27 mouse cellular contexts compared by ENCODE assay signal in the genomic region with DNA sequence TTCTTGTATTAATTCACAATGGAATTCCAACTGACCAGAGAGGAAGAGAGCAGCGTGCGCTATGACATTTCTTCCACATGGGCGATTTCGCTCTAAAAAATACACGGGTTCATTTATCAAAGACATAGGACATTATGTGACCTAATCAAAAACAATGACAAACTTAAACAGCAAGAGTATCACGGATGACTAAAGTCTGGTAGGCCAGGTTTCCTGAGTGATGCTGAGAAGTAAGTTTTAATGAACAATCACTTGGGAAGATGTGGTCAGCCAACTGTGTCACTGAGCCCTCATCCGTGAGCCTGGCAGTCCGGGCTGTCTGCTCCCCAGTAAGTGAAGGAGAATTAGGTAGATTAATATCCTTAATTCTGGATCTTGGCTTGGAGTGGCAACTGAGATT. TPM values are rescaled to one million over a fixed set of nuclear protein-coding genes. Genes with fewer than 3 reads are reported as not detected.
DNase-seq lines count a peak whose midpoint lies in the region; ATAC-seq lines count a peak whose summit lies in the region.
"Had no signal": no experiment of that assay in that cellular context is flagged by ENCODE, and none has a peak within 500 bp of the region (broad histone marks: within the 10 kb centered on the region; RNA-seq: fewer than 3 reads in every experiment).

No protein-coding gene starts in this region.

- DNase-seq in kidney, adult 8-10 months = no peak
- peak; percentile 86 for DNase-seq in Muller cell, postnatal 12 days (ENCODE audit: inconsistent ontology term)
- DNase-seq in retina, postnatal 1 day = peak; percentile 75
- no peak for DNase-seq in spleen, adult 18-20 months
- DNase-seq: adrenal gland, adult 2 months; adrenal gland, postnatal 10 days; adrenal gland, postnatal 25 days; B cell, adult 2 months; cerebellum, adult 11 months; cerebellum, adult 18-20 months; cerebellum, adult 8-10 months; cerebellum, adult 9-11 months; cerebellum, postnatal 14 days; cerebellum, postnatal 36 days; embryo, embryonic 11 days had no signal

- no peaks in the 10 kb centered on the region for H3K27me3 ChIP-seq in kidney, embryonic 15.5 days
- H3K27me3 ChIP-seq: CH12.LX; embryonic facial prominence, embryonic 13.5 days; embryonic facial prominence, embryonic 15.5 days; forebrain, embryonic 12.5 days had no signal

- H3K9ac ChIP-seq in kidney, embryonic 15.5 days = no peak overlapping the region
- H3K9ac ChIP-seq: embryonic facial prominence, embryonic 13.5 days; embryonic facial prominence, embryonic 15.5 days; forebrain, embryonic 12.5 days had no signal

- H3K4me1 ChIP-seq in kidney, embryonic 15.5 days = no peaks in the 10 kb centered on the region
- H3K4me1 ChIP-seq: embryonic facial prominence, embryonic 13.5 days; embryonic facial prominence, embryonic 15.5 days; forebrain, embryonic 10.5 days; forebrain, embryonic 12.5 days had no signal

- 67% methylated on average over 8 of the region's 8 CpGs for WGBS in kidney, embryonic 15.5 days

- no peaks in the 10 kb centered on the region for H3K9me3 ChIP-seq in kidney, embryonic 15.5 days (replicated peaks)
- H3K9me3 ChIP-seq: embryonic facial prominence, embryonic 13.5 days; embryonic facial prominence, embryonic 15.5 days; forebrain, embryonic 10.5 days; forebrain, embryonic 12.5 days; G1E had no signal

- no peak overlapping the region for H3K4me3 ChIP-seq in kidney, embryonic 15.5 days (replicated peaks)
- H3K4me3 ChIP-seq: embryonic facial prominence, embryonic 13.5 days; embryonic facial prominence, embryonic 15.5 days; erythroblast, embryonic 14.5 days; forebrain, embryonic 10.5 days; forebrain, embryonic 12.5 days had no signal

- no peak overlapping the region for H3K27ac ChIP-seq in kidney, embryonic 15.5 days
- H3K27ac ChIP-seq: embryonic facial prominence, embryonic 13.5 days; embryonic facial prominence, embryonic 15.5 days; forebrain, embryonic 10.5 days; forebrain, embryonic 12.5 days had no signal

- H3K36me3 ChIP-seq in kidney, embryonic 15.5 days = no peaks in the 10 kb centered on the region
- H3K36me3 ChIP-seq: embryonic facial prominence, embryonic 13.5 days; embryonic facial prominence, embryonic 15.5 days; forebrain, embryonic 10.5 days; forebrain, embryonic 12.5 days; G1E had no signal

- ATAC-seq in kidney, embryonic 15.5 days (replicated peaks; ENCODE audit: low FRiP score) = peak; percentile 58; the same call in 1 of the 2 replicates
- ATAC-seq: CD4-positive, CD25-positive, alpha-beta regulatory T cell, adult 4 months; forebrain, embryonic 14.5 days; forebrain, embryonic 16.5 days had no signal

- no peak overlapping the region for H3K4me2 ChIP-seq in kidney, embryonic 15.5 days
- H3K4me2 ChIP-seq: embryonic facial prominence, embryonic 13.5 days; embryonic facial prominence, embryonic 15.5 days; forebrain, embryonic 12.5 days had no signal

RNA-seq across cellular contexts. Expression of a gene that starts 21.2 kb away (rescaled TPM):
- polyA plus RNA-seq in kidney, embryonic 15.5 days (2015; fragmentation: Nextera tagmentation; extraction: Ambion mirVana) = 0.01 and 0.08 TPM in 2 replicates
- polyA plus RNA-seq: adrenal gland, adult 2 months; CD4-positive, CD25-positive, alpha-beta regulatory T cell, adult 4 months; embryonic facial prominence, embryonic 11.5 days; erythroblast, embryonic 14.5 days; forebrain, embryonic 10.5 days; forebrain, embryonic 12.5 days; forebrain, embryonic 14.5 days; forebrain, embryonic 16.5 days; G1E had no signal

Comparison
In these comparisons a context has a peak if more than half of its experiments do, and no peak if none do; other contexts are left out.
1. DNase-seq: peak in Muller cell, postnatal 12 days (single experiment) and retina, postnatal 1 day (single experiment); none in kidney, adult 8-10 months (0 of 2) and spleen, adult 18-20 months (0 of 2).